Mouse (Mus musculus) adrenal gland, postnatal 4 days (tissue): ENCODE measurements at regions not wholly inside any gene's neighbourhood (a gene's known extent, or its start where the extent isn't known, plus 50 kb on each side); places are given as distances from the start of the nearest gene placed in this dataset.
"Not testable (repeated sequence)": the region's sequence is repeated elsewhere in the genome, so short reads cannot be mapped to it uniquely, and the experiment has no call there.

Source experiments
- DNase-seq, 2 experiments: peaks; one replicate each; pipeline ENCODE4 v3.0.0; 2021 to 2022; ENCODE audit warnings: low spot score in 2 of 2, mixed read lengths in 2 of 2

DNA sequence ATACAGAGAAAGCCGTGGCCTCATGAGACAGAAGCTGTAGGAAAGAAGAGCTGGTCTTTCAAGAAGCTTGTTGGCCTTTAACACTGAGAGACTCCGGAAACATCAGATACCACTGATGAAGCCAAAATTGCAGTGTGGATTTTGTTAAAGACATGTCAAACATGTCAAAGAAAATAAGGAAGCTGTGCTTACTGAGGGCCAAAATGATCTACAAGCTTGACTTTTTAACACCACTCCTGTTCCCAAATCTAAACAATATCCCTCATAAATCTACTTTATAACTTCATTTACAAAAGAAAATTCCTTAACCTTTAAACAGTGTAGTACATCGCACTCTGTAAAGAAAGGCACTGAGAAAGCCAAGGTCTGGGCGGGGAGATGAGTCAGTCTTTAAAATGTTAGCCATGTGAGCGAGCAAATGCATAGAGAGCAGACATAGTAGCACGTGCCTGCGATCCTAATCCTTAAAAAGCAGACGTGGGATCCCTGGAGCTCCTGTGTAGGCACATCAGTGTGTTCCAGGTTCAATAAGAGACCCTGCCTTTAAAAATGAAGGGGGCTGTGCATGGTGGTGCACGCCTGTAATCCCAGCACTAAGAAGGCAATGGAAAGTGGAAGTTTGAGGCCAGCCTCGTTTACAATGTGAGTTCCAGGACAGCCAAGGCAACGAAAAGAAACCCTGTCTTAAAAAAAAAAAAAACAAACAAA, 125.1 kb upstream of the Trim24 start:
- no peak for DNase-seq

DNA sequence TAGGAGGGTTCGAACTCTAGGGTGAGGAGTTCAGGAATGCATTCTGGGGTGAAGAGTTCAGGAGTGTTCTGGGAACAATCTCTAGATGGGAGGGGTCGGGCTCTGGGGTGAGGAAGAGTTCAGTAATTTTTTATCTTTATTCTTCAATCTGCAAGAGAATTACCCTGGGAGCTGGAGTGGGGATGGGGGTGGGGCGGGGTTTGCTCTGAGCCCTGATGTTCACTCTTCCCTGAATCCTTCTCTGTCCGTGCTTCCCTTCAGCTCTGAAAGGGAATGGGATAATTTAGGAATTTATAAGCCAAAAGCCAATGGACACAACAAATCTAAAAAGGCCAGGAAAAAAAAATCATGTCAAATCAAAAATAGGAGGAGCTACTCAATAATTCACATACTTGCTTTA, 122.8 kb upstream of the Trim24 start:
- DNase-seq: not testable (repeated sequence)

DNA sequence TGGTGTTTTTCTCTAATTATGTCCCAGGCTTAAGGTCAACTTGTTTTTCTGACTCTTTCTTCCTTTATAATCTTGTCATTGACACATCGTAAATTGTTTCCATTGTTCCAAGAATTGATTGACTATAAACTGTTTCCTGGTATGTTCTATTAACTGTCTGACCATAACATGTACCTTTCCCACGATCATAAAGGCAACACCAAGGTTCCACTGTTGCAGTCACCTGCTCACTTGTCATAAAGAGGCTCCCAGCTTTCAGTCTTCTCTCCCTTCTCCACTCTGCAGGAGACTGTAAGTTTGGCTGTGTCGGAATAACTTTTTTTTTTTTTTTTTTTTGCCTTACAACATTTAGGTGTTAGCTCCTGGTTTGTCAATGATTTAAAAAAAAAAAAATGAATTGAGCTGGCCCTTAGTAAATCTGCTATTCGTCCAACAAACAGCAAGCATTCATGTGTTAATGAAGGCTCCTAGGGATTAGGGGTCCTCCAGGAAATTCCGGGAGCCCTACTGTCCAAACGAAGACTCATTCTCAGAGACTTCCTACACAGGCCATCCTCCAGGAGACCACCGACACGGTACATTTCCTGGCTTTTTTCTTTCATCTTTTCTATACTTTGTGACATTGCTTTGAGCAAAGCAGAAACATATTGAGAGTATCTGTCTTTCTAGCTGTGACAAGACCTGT, 122.2 kb upstream of the Trim24 start:
- DNase-seq: no peak

DNA sequence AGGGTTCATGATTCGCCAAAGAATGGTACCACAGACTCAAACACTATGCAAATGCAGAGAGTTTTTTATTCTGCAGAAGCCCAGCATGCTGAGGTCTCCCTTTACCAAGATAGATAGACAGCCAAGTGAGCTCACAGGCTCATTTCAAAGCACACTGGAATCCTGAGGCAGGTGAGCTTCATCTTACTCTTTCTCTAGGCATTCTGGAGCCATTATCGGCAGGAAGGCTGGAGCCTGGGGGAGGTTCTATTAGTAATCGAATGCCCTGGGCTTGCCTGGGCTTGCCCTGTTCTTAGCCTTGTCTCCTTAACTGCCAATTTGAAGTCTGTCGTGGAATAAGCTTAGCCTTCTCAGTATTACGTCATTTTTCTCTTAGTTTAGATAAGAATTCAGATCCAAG, 121.6 kb upstream of the Trim24 start:
- DNase-seq: no peak

DNA sequence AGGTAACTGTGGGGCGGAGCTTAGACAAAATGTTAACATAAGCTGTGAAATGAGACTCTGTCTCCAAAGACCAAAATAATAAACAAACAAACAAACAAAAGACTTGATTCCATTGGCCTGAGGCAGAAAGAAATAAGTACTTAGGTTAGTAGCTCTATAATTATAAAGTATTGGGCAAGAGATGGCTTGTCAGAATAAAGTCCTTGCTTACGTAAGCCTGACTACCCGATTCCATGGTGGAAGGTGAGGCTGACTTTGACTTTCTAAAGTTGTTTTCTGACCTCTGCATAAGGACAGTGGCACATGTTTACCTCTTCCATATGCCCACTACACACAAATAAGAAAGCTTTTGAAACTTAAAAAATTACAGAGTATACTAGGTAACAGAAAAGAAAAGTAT, 120.3 kb upstream of the Trim24 start:
- no peak for DNase-seq

DNA sequence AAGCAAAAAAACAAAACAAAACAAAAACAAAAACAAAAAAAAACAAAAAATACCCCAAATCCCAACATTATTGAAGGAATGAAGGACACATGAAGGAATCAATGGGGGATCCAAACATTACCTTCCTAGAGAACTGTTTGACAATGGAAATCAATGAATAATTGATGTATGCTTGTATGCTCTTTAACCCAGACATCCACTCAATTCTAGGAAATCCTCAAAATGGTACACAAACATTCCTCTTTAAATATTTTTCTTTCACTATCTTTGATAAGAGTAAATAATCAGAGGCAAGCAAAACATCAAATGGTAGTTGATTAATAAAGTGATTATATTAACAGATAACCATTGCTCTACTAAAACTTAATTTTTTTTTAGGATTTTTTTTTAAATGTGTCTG, 118.9 kb upstream of the Trim24 start:
- DNase-seq: no peak

DNA sequence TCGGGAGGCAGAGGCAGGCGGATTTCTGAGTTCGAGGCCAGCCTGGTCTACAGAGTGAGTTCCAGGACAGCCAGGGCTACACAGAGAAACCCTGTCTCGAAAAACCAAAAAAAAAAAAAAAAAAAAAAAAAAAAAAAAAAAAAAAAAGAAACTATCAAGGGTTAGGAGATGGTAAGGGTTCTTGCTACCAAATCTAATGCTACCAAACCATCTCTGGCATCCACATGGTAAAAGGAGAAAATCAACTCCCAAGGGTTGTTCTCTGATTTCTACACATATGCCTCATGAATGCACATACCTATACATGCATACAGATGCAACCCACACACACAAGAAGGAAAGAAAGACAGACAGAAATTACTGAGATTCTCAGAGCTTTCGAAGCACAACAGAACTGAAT, 109.6 kb upstream of the Trim24 start:
- not testable (repeated sequence) for DNase-seq

DNA sequence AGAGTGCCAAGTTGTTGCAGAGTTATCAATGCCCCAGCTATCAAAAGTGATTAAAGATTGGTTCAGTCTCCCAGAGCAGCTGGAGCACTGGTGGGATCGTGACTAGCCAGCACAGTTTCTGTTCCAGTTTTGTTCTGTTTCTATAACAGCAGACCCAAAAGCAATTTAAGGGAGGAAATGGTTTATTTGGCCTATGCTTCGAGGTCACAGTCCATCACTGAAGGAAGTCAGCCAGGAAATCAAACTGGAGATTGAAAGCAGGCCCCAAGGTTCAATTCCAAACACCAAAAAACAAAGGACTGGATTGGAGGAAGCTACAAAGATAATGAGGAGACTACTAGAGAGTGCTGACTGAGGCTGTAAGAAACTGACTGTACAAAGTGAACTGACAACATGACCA, 107.6 kb upstream of the Trim24 start:
- DNase-seq: no peak

DNA sequence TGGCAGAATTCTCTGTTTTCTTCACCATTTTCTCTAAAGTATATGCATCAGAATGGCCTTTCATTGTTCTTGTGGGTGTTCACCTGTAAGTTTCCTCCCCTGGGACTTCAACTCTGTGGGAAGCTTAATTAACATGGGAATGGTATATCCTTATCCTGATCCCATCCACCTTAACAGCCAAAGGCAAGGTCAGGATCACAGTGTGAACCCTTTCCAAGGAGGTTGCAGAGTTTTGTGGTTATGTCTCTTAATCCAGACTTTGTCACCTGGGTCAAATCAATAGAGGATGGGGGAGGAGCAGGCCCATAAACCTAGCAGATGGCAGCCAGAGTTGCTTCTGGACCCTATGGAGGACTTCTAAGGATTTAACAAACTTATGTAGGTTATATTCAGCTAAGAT, 102.9 kb upstream of the Trim24 start:
- DNase-seq: no peak

DNA sequence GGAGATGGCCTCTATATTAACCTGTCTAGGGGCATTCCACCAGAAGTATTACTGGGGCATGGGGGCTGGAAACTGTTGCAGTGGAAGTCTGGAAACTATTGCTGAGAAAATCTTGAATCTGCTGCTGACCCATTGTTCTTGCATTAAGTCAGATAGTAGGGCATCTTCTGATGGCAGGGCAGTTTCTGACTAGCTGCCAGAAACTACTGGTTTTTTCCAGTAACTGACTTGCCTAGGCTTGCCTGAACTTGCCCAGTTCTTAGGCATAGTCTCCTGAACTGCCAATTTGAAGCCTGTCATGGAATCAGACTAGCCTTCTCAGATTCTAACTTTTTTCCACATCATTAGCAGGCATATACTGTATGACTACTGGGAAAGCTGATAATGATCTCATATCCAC, 97.3 kb upstream of the Trim24 start:
- DNase-seq: no peak

DNA sequence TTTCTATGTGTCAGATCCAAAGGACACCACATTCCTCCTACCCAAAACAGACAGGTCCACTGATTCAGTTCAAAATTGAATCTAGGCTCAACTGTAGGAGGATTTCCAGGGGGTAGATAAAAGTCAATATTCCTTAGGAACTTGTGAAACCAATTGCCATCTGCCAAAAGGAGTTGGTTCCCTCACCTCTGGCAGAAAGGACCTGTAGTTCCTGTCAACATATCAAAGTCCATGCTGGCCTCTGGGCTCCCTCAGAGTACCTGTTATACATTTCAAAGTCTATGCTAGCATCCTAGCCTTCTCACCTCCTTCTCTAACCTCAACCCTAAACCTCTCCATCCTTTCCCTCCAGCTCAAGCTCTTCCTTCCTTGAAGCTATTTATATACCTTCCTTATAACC, 95.5 kb upstream of the Trim24 start:
- DNase-seq: no peak

DNA sequence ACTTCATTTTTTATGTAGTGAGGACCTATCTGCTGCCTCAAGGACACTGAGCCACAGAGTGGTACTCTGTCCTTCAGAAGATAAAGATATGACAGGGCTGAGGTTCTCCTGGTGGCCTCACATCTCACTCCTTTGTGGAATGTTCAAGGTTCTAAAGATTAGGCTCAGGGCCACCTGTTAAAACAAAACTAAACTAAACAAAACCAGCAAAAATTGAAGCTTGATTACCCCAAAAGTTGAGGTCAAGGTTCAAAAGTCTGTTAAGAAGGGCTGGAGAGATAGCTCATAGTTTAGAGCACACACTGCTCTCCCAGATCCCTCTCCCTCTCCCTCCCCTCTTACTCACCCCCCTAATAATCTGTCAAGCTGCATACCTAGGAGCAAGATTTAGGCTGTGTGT, 90.7 kb upstream of the Trim24 start:
- DNase-seq: no peak

DNA sequence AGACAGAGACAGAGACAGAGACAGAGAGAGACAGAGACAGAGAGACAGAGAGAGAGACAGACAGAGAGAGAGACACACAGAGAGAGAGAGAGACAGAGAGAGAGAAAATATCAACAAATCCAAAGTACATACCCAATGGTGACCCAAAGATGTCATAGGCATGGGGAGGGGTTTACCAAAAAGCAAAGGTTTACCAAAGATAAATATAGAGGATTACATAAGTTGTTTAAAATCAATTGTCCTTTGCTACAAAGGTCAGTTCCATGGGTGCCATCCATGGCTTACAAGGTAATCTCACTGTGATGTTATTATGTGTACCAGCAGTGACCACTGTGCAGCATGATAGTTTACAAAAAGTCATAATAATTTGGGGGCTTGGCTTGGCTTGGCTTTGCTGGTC, 88.7 kb upstream of the Trim24 start:
- no peak for DNase-seq

DNA sequence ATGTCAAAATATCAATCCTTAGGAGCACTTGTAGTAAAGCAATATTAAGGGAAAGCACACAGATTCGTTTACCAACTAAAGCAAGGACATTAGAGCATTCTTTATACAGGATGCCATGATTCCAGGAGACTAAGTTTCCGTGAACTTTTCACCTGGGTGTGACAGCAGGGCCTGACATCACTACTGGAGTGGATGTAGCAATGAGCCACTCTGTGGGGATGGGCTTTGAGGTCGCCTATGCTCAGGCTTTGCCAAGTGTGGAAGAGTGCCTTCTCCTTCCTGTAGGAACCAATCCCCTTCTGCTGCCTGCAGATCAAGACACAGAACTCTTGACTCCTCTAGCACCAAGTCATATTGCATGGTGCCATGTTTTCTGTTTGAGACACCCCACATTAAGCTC, 85.3 kb upstream of the Trim24 start:
- not testable (repeated sequence) for DNase-seq

DNA sequence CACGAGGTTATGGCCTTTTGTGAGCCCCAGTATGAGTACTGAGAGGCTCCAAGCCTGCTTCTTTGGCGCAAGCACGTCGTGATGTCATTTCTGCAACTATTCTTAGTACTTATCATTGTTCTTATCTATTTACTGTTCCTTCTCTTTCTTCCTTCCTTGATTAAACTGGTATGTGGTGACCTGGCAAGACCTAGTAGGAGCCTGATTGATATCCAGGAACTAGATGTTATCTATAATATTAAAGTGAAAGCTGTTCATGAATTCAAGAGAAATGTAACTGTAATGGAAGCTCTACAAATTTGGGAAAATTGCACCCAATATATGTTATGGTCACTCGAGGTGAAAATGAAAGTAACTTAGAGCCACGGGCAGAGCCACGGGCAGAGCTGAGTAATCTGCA, 84.9 kb upstream of the Trim24 start:
- no peak for DNase-seq

DNA sequence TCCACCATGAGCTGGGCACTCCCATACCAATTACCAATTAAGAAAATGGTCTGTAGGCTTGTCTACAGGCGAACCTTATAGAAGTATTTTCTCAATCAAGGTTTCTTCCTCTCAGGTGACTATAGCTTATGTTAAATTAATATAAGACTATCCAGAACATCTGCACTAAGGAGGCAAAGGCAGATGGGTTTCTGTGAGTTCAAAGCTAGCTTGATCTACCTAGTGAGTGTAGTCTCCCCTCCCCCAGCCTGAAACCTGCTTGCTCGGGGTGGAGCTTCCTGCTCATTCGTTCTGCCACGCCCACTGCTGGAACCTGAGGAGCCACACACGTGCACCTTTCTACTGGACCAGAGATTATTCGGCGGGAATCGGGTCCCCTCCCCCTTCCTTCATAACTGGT, 82.8 kb upstream of the Trim24 start:
- DNase-seq: not testable (repeated sequence)

DNA sequence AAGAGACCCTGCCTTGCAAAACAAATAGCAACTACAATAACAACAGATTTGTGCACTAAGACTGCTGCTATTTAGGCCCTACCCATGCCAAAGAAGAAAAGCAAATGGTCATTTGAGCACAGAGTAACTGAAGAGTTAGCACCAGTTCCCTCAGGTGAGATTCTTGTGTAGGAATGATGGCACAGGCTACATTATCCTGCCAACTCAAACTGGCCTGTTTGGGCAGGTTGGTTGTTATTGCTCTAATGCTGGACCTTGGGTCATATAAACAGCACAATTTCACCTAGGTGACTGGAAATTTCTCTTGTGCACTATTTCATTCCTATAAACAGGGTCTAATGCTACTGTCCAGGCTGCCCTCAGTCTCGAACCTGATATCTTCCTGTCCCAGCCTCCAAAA, 79.7 kb upstream of the Trim24 start:
- DNase-seq: no peak

DNA sequence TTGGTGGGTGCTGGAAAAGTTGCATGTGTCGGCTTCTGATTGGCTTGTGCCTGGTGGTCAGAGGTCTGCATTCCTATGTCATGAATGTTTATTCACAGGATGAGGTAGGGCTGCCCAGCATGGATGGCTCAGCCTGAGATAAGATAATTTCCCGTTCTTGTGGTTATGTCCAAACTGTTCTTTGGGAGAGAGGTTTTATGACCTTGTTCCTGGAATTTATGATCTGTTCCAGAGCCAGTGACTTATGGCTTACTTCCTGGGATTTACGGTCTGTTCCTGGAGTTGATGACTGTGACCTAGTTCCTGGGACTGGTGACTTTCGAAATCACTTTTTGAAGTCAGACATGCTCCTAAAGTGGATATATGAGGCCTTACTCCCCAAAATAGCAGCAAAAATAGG, 76.4 kb upstream of the Trim24 start:
- DNase-seq: no peak

DNA sequence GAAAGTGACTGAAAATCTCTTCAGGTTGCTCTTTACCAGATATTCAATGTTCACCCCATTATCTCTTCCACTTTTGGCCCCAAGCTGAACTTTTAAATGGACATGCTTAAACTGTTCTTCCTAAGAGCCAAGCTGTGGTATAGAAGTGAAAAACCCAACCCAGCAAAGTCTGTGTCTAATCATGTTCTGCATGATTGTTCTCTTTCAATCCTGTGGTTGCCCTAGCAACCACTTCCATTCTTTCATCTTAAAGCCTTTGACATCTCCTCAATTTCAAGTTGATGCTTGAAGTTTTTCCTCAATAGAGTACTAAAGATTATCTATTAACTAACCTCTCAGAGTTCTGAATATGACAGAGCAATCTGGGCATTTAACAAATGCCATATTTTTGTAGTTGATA, 75.6 kb upstream of the Trim24 start:
- no peak for DNase-seq

DNA sequence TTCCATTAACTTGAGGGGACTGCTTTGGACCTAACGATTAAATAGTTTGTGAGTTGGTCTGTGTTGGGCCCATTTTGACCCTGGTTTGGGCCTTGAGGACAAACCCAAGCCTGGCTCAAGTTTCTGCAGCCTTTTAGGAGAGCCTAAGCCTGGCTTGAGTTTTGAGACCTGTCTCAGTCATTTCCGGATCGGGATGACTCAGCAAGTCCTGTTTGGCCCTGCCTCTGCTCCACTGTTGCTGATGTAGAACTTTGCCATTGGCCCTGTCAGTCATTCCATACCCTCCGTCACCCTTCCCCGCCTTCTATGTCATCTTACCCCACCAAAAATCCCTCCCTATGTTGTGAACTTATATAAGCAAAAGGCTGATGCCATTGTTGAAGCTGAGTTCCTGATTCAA, 67.4 kb upstream of the Trim24 start:
- no peak for DNase-seq

DNA sequence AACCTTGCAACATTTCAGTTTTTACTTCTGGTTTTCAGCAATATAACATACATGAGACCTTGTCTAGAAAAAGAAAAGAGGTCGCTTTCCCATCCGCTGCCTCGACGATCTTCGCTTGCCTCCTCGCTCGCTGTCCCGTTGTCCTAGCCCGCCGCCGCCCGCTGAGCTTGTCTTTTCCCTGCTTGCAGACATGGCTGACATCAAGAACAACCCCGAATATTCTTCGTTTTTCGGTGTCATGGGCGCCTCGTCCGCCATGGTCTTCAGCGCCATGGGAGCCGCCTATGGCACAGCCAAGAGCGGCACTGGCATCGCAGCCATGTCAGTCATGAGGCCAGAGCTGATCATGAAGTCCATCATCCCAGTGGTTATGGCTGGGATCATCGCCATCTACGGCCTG, 64.7 kb upstream of the Trim24 start:
- not testable (repeated sequence) for DNase-seq

DNA sequence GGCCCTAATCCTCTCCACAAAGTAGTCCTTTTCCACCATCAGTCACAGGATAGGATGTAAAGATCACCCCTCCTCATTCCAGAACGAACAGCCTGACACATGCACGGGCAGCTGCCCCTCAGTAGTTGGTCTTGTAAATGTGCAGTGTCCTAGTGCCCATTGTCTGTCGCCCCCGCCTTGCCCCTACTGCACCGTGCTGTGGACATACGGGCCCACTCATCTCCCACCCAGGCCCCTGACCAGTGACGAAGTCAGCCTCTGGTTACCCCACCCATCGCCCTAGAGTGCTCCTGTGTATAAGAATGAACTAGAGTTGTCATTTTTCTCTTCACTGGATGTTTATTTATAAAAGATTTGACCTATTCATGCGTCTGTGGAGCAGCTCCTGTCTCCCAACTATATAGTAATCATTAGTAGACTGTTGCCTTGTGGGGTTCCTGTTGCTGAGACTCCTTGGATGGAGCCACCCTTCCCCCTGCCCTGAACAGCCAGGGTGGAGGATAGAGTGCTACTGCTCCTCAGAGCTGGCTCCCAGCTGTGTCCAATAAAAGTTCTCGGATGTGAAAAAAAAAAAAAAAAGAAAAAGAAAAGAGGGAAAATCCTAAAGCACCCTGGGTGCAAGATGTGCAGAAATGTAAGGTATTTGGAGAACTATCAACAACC, 64.0 kb upstream of the Trim24 start:
- DNase-seq: not testable (repeated sequence)

DNA sequence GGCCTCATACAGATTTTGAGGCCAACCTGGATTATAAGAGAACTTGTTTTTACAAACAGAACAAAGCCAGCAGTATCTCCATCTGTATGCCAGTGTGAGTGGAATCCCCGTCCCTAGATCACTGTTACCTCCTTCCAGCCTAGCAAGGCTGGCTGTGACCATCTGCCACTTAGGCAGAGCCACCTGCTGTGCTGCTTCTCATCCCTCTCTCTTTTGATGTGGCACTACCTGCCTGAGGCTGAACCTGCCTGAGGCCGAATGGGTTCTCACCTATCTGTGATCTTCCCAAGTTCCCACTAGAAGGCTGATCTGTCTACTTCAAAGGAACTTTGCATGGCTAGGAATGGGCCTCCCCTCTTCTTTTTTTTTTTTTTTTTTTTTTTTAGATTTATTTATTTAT, 55.4 kb upstream of the Trim24 start:
- DNase-seq: not testable (repeated sequence)
